Mouse (Mus musculus) CH12F3 (cell line): ENCODE measurements around the gene Syt17.

Experiments
- in situ Hi-C: fragments of 300-500 bp; cut with MboI; formaldehyde crosslinking; loops from 2 replicates; pipeline ENCODE4 v1.14.3; 2020; ENCODE audit warnings: low sequenced_read_pairs

Syt17 gene

DNA sequence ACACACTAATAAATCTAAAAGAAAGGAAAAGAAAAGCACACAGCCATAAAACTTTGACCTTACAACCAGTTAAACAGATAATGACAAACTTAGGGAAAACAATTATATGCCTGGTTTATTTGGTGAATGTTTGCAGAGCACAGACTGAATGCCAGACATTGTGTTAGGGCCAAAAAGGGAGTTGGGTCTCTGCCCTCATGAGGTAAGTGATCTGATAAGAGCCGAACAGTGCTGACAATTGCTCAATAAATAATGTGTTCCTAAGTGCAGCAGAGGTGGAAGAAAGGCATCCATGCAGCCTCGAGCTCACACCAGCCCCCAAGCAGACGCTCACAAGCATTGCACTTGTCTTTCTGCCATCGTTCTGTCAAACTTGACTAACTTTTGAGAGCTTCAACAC lies 16.4 kb upstream of the Syt17 start:
- in situ Hi-C loops: no loop called here

GRCm38 (mm10) chr7:118462818-118463762 lies 15.1 kb upstream of the Syt17 start:
- in situ Hi-C loops: no loop called here

- in situ Hi-C loops: no loop called here
These were observed 13.5 kb upstream of the Syt17 start for GRCm38 (mm10) chr7:118461400-118462136.

DNA sequence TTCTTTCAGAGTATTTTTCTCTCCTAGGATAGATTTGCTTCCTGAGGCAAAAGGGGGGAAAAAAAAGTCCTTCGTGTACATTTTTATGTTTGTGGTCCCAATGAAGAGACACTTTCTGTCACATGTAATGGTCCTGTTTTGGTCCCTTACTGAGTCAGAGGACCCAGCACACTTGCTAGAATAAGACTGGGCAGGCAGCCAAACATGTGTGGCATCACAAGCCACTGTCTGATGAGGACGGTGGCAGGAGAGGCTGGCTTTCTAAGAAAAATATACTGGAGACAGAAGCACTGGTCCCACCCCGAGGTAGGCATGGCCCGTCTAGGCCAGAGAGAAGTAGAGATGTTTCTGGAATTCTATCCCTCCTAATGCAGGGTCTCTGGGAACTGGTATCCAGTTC lies 5.7 kb upstream of the Syt17 start:
- in situ Hi-C loops: no loop called here

- in situ Hi-C loops: no loop called here
These were observed 4.9 kb upstream of the Syt17 start for GRCm38 (mm10) chr7:118452940-118453339.

GRCm38 (mm10) chr7:118447291-118448133 lies 510 bp downstream of the Syt17 start:
- in situ Hi-C loops: no loop called here

DNA sequence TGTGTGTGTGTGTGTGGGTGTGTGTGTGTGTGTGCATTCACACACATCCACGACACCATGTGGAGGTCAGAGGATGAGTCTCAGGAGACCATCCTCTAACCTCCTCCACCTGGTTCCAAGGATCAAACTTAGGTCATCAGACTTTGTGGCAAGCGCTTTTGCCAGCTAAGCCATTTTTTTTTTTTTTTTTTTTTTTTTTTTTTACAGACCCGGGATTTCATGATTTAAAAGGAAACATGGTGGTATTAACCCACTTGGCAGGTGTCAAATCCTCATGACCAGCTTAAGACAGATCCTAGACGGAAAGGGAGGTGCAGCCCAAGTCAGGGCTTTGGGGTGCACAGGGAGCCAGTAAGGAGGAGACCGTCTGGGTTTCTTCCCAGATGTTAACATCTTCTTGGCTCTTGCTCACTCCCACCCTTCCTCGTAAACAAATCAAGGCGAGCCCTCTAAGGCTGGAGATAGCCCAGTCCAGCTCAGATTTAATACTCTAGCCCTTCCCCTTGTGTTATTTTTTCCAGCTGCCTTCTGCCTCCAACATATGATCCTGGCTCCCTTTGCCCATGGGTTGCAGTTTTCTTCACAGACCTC lies 4.0 kb downstream of the Syt17 start:
- in situ Hi-C loops: no loop called here

- in situ Hi-C loops: no loop called here
These were observed 4.7 kb downstream of the Syt17 start for GRCm38 (mm10) chr7:118443371-118443770.

DNA sequence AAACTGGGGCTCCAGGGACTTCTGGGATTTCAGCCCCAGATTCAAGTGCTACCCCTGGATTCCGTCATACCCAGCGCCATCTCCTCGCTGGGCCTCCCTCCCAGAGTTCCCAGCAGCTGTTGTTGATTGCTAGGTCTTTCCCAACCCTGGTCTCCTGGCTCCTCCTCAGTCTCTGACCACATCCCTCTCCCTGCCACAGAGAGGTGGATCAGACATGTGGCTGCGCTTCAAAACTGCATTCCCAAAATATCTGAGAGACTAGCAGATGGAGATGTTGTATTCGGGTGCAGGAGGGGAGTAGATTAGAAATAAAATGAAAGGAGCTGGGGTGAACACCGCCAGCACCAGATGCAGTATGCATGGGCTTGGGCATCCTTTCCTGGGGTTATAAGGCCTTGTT lies 6.5 kb downstream of the Syt17 start:
- in situ Hi-C loops: no loop called here

GRCm38 (mm10) chr7:118437101-118437802 lies 10.8 kb downstream of the Syt17 start:
- in situ Hi-C loops: no loop called here

DNA sequence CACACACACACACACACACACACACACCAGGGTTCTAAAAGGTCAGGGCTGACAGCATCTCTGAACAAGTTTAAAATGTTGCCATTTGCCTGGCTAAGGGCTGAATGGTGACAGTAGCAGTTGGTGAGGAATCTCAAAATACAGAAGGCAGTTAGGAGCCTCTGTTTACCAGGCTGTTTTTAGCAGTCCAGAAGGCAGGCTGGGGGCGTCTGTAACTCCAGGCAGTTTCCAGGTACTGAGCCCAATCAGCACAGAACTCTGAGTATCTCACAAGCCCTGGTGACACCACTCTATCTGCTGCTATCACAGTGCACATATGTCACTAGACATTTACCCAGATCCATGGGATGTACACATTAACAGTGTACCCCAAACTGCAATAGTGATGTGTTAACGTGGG lies 19.1 kb downstream of the Syt17 start:
- in situ Hi-C loops: no loop called here

DNA sequence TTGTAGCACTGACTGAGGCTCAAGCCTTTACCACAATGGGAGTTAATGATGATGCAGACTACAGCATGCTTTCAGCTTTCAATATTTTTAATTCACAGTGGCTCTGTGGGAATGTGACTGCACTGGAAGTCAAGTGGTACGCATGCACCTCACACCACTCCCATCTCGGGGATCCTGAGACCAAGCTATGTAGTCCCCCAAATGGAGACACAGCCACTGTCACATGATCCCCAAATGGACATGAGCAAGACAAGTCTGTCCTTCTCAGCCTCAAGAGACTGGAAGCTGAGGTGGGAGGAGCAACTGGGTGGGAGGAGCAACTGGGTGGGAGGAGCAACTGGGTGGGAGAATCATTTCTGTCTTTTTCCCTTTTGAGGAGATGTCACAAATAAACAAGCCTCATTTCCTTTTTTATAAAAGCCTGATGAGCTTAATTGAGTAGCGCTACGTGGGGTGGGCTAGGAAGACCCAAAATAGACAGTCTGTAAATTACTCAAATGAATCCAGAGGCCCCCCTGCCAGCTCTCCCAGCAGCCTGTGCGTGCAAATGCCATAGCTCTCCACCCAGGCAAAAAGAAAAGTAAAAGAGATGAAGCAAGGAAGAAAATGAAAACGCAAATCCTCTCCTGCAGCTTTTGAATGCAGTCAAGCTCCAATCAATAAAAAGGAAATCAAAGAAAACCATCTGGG lies 28.4 kb downstream of the Syt17 start:
- in situ Hi-C loops: loop anchor here (10.0 kb wide), 1 partner anchor 115 kb away; no protein-coding TSS in a partner anchor

DNA sequence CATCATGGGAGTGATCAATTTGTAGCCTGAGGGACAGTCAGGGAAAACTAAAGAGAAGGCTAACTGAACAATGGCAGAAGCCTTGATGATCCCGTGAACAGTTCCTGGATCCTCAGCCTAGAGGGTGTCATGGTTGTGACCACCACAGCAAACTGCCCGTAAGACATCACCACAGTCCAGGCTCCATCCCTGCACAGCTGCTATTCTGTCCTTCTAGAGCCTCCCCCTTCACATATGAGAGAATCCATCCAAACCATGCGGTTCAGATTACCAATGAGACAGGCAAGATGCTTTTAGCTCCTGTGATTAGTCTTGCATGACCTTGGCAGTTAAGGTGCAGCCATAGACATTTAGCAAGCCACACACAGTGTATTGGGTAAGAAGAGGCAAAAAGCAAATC lies 33.8 kb downstream of the Syt17 start:
- in situ Hi-C loops: loop anchor here (10.0 kb wide), 1 partner anchor 109 kb away; no protein-coding TSS in a partner anchor

GRCm38 (mm10) chr7:118411877-118412276 lies 36.1 kb downstream of the Syt17 start:
- in situ Hi-C loops: loop anchor here (10.0 kb wide), 1 partner anchor 107 kb away; no protein-coding TSS in a partner anchor

- in situ Hi-C loops: no loop called here
These were observed 38.6 kb downstream of the Syt17 start for GRCm38 (mm10) chr7:118409421-118409820.

DNA sequence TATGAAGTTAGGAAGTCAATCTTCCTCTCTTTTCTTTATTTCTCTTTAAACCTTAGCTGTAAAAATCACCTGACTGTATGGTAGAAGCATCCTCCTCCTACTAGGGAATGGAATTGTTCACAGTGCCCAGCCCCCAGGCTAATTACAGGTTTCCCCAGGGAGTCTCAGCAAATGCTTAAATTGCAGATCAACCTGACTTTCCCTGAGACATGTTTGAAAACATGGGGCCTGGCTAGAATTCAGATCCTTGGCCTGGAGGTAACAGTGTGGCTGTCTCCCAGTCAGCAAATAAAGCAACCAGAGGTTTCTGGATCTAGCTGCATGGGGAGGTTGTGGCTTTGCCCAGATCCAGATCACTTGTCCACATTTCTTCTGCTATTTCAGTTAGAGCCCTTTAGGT lies 42.8 kb downstream of the Syt17 start:
- in situ Hi-C loops: no loop called here

DNA sequence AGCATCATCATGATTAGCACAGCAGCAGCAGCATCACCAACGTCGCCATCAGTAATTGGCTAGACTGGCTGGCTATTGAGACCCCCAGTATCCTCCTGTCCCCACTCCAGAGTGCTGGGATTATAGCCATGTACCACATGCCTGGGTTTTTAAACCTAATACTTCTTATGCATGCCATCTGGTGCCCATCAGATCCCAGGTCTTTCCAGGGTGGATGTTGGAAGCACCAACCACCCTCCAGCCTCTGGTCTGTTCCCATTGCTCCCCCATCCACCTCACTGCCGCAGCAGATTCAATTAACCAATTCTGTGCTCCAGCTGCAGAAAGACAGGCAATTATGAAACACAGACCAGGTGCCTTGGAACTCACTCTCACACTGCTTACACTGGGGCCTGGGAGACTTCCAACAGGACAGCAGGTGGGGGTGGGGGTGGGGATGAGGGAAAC lies 45.4 kb downstream of the Syt17 start:
- in situ Hi-C loops: no loop called here

DNA sequence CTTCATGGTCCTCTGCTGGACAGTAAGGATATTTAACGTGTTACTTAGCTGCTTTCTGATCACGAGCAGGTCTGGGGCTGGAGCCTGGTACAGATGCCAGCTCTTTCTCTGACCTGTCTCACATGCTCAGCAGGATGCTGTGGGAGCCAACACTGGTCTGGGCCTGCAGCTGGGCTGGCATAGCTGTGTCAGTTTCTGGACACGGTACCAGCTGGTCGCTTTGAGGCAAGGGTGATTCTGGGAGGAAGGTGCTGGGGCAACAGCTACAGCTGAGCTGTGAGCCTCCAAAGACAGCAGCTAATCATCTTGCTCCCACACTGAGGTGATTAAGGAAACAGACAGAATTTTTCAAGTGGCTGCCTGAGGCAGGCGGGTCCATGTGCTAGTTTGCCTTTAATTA lies 46.1 kb downstream of the Syt17 start:
- in situ Hi-C loops: no loop called here

DNA sequence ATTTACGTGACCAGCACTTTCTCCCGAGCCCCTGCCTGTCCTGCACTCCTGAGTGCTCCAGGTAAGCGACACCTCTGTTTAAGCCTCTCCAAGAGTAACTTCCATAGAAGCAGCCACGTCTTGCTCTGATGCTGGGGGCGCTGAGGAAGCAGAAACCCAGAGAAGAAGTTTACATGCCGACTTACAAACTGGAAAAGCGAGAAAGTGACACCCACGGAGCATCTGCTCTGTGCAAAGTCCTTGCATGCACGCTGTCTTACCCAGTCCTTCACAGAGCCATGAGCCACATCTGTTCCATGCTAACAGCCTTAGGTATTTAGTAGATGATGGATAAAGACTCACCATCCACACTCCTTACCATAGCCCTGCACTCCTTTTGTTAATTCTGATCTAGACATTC lies 48.3 kb downstream of the Syt17 start:
- in situ Hi-C loops: no loop called here
